Mouse (Mus musculus) heart, embryonic 15.5 days (tissue): ENCODE data around the gene Eda2r. TPM values are rescaled to one million over a fixed set of nuclear protein-coding genes. Genes with fewer than 3 reads are reported as not detected.

Experiments
- ATAC-seq: fragments of 200-750 bp; cut with Nextera tagmentation; replicated peaks from 2 replicates; pipeline ENCODE4 v1.8.0; 2017; ENCODE audit warnings: low read depth, moderate TSS enrichment; ENCODE audit not compliant: insufficient number of reproducible peaks, insufficient read depth, low FRiP score
- H3K27ac ChIP-seq: fragments of 300-500 bp; sonication (generic); 2 replicates; pipeline ENCODE4 v1.5.1; 2015; ENCODE audit warnings: mild to moderate bottlenecking, inconsistent platforms
- H3K27me3 ChIP-seq: fragments of 300-500 bp; sonication (generic); 2 replicates; pipeline ENCODE4 v1.6.1; 2015; ENCODE audit warnings: inconsistent platforms
- H3K36me3 ChIP-seq: fragments of 300-500 bp; sonication (generic); 2 replicates; pipeline ENCODE4 v1.6.1; 2015; ENCODE audit warnings: mild to moderate bottlenecking, inconsistent platforms
- H3K4me1 ChIP-seq: fragments of 300-500 bp; sonication (generic); replicated peaks from 2 replicates; pipeline ENCODE4 v1.6.1; 2015; ENCODE audit warnings: inconsistent platforms
- H3K4me2 ChIP-seq: fragments of 300-500 bp; sonication (generic); 2 replicates; pipeline ENCODE4 v1.6.1; 2015; ENCODE audit warnings: inconsistent platforms, mild to moderate bottlenecking, moderate library complexity
- H3K4me3 ChIP-seq: fragments of 300-500 bp; sonication (generic); 2 replicates; pipeline ENCODE4 v1.5.1; 2015; ENCODE audit warnings: mild to moderate bottlenecking, inconsistent platforms
- H3K9ac ChIP-seq: fragments of 300-500 bp; sonication (generic); 2 replicates; pipeline ENCODE4 v1.6.1; 2015; ENCODE audit warnings: mild to moderate bottlenecking, inconsistent platforms
- H3K9me3 ChIP-seq: fragments of 300-500 bp; sonication (generic); replicated peaks from 2 replicates; pipeline ENCODE4 v1.6.1; 2016; ENCODE audit warnings: inconsistent platforms
- WGBS: fragments of 180-500 bp; shearing (Covaris S2); methylation state at CpG from one replicate; pipeline ENCODE4 v1.1.7; 2015; ENCODE audit warnings: mixed read lengths; 5-methylcytosine and 5-hydroxymethylcytosine counted together
- polyA plus RNA-seq: library from polyadenylated mRNA; unstranded; fragments of >200 nt; fragmentation: Nextera tagmentation; extraction: Ambion mirVana; gene quantifications from 2 replicates; pipeline ENCODE4 v1.2.1, GENCODE M21; 2015

Gene Eda2r
- polyA plus RNA-seq: 1.0 and 1.3 TPM in 2 replicates

DNA sequence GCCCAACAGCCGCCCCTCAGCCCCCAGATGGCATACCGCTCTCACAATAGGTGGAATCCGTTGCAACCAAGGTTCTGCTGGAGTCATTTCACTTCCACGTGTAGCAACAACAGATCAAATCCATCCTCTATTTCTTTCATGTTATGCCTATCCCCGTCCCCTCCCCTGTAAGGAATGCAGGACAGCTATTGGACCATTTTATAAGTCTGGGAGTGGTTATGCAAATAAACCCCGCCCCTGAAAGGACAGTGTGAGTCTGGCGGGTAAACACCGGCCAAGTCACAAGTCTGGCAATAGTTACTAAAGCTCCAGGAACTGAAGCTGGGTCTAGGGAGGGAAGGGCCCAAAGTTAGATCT lies at the start of gene Eda2r:
Gene Eda2r, minus strand, starts transcription at position 152 of the 357 bp plus-strand sequence.
- Histone ChIP-seq H3K36me3 (no peaks in the 10 kb centered on the region), H3K27me3 (no peaks in the 10 kb centered on the region), H3K27ac (peak within 1 kb of the TSS; percentile 49), H3K4me2 (peak within 1 kb of the TSS; percentile 56), H3K9me3 (no peaks in the 10 kb centered on the region), H3K9ac (no peak within 1 kb of the TSS), H3K4me3 (peak within 1 kb of the TSS; percentile 31), H3K4me1 (no peaks in the 10 kb centered on the region)
- peak; percentile 93 for ATAC-seq
- 14% methylated on average over 8 of the region's 8 CpGs for WGBS

GRCm38 (mm10) chrX:97397872-97398271 lies 20.9 kb upstream of the Eda2r start:
- Histone ChIP-seq H3K4me3 (no peak overlapping the region), H3K27ac (no peak overlapping the region), H3K27me3 (no peaks in the 10 kb centered on the region), H3K36me3 (no peaks in the 10 kb centered on the region), H3K9ac (no peak overlapping the region), H3K9me3 (no peaks in the 10 kb centered on the region), H3K4me2 (no peak overlapping the region), H3K4me1 (no peaks in the 10 kb centered on the region)
- WGBS: 65% methylated on average over 2 of the region's 2 CpGs
- no peak for ATAC-seq

- Histone ChIP-seq H3K27ac (no peak overlapping the region), H3K4me3 (no peak overlapping the region), H3K27me3 (no peaks in the 10 kb centered on the region), H3K36me3 (no peaks in the 10 kb centered on the region), H3K9me3 (no peaks in the 10 kb centered on the region), H3K9ac (no peak overlapping the region), H3K4me2 (no peak overlapping the region), H3K4me1 (no peaks in the 10 kb centered on the region)
- ATAC-seq: no peak
- 51% methylated on average over 1 of the region's 1 CpGs for WGBS
These were observed 1.1 kb upstream of the Eda2r start for GRCm38 (mm10) chrX:97378076-97378475.

DNA sequence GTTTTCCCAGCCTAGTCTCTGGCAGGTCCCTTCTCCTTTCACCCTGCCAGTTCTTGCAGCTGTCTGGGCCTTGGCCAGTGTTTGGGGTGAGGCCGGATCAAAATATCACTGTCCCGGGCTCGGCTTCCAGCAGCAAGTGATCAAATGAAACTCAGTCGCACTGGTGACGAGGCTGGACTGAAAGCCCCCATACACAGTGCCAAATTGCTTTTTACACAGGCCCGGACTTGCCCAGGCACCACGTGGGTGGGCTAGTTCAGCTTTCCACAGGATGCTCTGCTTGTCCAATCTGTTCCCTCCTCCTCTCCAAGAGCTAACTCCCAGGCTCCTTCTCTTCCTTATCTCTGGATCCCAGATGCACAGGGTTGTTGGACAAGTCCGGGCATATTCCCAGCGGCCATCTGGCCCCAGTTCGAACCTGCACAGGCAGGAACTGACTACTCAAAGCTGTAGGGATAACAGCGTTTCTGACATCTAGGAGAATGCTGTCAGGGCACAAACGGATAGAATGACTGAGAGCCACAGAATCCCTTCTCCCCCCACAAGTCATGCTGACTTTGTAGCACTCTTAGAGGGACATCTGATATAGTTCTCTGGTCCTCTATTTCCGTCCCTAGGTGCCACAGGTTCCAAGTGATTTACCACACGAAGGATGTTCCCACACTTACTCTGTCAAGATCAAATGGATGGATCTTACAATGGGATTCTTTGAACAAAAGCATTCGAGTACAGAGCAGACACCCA lies 523 bp downstream of the Eda2r start:
- Histone ChIP-seq H3K4me2 (peak overlapping the region; percentile 56), H3K9me3 (no peaks in the 10 kb centered on the region), H3K27me3 (no peaks in the 10 kb centered on the region), H3K4me1 (no peaks in the 10 kb centered on the region), H3K4me3 (peak overlapping the region; percentile 31), H3K9ac (no peak overlapping the region), H3K27ac (peak overlapping the region; percentile 49), H3K36me3 (no peaks in the 10 kb centered on the region)
- WGBS: 23% methylated on average over 15 of the region's 15 CpGs
- ATAC-seq: peak; percentile 90

DNA sequence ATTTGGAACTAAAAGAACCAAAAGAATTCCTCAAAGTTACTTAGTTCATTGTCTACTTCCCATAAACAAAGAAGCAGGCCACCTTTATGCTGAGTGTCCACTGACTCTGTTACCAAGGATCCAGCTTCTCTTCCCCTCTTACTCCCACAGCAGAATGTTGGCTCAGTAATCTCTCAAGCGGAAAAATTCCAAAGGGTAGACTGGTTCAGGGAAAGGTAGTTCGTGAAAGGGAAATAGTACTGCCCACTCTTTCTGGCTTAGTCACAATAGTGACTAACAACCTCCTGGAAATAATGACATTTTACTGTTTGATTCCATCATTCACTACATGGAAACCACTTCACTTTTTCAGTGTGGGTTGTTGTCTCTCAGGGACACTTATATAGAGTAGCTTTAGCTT lies 4.2 kb downstream of the Eda2r start:
- no peak overlapping the region for H3K4me3 ChIP-seq
- no peak overlapping the region for H3K27ac ChIP-seq
- H3K9ac ChIP-seq: no peak overlapping the region
- ATAC-seq: no peak
- no peak overlapping the region for H3K4me2 ChIP-seq
- H3K36me3 ChIP-seq: no peaks in the 10 kb centered on the region
- WGBS: 63% methylated on average over 2 of the region's 2 CpGs
- no peaks in the 10 kb centered on the region for H3K27me3 ChIP-seq
- H3K9me3 ChIP-seq: no peaks in the 10 kb centered on the region
- no peaks in the 10 kb centered on the region for H3K4me1 ChIP-seq

- no peak overlapping the region for H3K9ac ChIP-seq
- 71% methylated on average over 1 of the region's 1 CpGs for WGBS
- no peak overlapping the region for H3K4me2 ChIP-seq
- ATAC-seq: no peak
- no peaks in the 10 kb centered on the region for H3K27me3 ChIP-seq
- H3K36me3 ChIP-seq: no peaks in the 10 kb centered on the region
- no peaks in the 10 kb centered on the region for H3K4me1 ChIP-seq
- no peak overlapping the region for H3K4me3 ChIP-seq
- H3K9me3 ChIP-seq: no peaks in the 10 kb centered on the region
- no peak overlapping the region for H3K27ac ChIP-seq
These were observed 7.8 kb downstream of the Eda2r start for GRCm38 (mm10) chrX:97369206-97369605.

GRCm38 (mm10) chrX:97368741-97369140 lies 8.3 kb downstream of the Eda2r start:
- H3K4me2 ChIP-seq: no peak overlapping the region
- no peaks in the 10 kb centered on the region for H3K36me3 ChIP-seq
- WGBS: 62% methylated on average over 2 of the region's 2 CpGs
- no peaks in the 10 kb centered on the region for H3K9me3 ChIP-seq
- H3K27me3 ChIP-seq: no peaks in the 10 kb centered on the region
- no peak overlapping the region for H3K9ac ChIP-seq
- H3K4me3 ChIP-seq: no peak overlapping the region
- no peak for ATAC-seq
- no peaks in the 10 kb centered on the region for H3K4me1 ChIP-seq
- no peak overlapping the region for H3K27ac ChIP-seq

DNA sequence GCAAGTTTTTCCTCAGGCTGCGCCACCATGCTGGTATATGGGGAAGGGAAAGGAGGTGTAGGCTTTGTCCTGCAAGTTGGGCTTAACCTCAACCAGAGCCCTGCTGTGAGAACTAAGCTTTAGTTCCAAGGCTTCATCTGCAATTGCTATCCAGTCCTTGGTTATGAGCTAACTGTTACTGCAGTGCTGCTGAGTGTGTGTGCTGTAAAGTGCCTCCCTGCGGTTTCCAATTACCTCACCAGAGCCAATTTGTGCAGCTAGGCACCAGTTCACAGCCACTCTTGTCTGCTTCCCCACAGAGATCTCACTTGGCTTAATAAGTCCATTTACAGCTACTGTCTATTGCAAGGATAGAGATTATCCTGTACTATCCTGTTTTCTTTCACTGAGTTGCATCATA lies 16.1 kb downstream of the Eda2r start:
- no peak for ATAC-seq
- no peaks in the 10 kb centered on the region for H3K9me3 ChIP-seq
- no peak overlapping the region for H3K4me3 ChIP-seq
- no peaks in the 10 kb centered on the region for H3K4me1 ChIP-seq
- H3K27me3 ChIP-seq: no peaks in the 10 kb centered on the region
- H3K27ac ChIP-seq: no peak overlapping the region
- 54% methylated on average over 2 of the region's 2 CpGs for WGBS
- H3K4me2 ChIP-seq: no peak overlapping the region
- H3K9ac ChIP-seq: no peak overlapping the region
- H3K36me3 ChIP-seq: no peaks in the 10 kb centered on the region

DNA sequence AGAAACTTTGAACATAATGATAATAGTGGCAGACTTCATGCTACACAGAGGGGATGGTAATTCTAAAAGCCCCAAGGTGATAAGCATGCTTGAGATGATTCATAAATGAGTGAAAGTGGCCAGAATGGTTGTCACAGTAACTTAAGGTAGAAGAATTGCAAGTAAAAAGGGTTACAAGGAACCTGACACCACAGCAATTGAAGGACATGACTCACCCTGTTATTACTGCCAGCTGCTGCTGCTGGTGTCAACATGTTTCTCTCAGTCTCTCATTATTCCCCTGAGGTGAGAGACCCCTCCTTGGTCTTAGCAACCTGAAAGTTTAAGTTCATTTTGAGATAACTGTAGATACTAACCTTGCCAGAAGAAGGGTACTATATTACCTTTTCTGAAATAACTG lies 49.1 kb downstream of the Eda2r start:
- Histone ChIP-seq H3K9me3 (no peaks in the 10 kb centered on the region), H3K4me3 (no peak overlapping the region), H3K27me3 (no peaks in the 10 kb centered on the region), H3K36me3 (no peaks in the 10 kb centered on the region), H3K9ac (no peak overlapping the region), H3K27ac (no peak overlapping the region), H3K4me2 (no peak overlapping the region), H3K4me1 (no peaks in the 10 kb centered on the region)
- no peak for ATAC-seq
